Mouse (Mus musculus): ENCODE data around the gene Rpl31.

Gene Rpl31

DNA sequence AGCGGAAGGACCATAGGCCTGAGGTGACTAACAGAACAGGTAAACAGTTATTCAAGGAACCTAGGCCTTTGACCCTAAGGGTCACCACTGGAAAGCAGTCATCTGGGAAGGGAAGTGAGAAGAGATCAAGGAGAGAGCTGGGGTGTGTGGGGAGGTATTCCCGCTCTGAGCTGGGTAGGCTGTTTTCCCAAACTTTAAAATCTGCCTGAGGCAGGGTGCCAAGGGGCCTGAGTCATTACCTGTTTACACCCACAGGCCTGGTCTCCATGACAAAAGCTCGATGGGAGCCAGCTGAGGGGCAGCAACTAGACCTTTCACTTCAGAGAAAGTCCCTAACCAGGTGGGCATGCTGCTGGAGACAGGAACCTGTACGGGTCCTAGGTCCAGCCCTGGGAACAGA is 31.6 kb downstream of the Rpl31 start:
- in situ Hi-C loops (cut with MboI), result no loop called here

DNA sequence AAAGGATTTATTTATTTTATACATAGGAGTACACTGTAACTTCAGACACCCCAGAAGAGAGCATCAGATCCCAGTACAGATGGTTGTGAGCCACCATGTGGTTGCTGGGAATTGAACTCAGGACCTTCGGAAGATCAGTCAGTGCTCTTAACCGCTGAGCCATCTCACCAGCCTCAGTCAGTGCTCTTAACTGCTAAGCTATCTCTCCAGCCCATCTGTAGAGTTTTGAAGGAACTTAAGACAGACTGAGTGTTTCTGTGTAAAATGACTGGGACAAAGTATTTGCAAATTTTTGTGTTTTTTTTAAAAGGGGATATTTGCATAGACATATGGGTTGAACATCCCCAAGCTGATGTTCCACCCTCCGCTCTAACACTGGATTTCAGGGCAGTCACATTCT is 32.5 kb downstream of the Rpl31 start:
- in situ Hi-C loops (cut with MboI), result no loop called here

GRCm38 (mm10) chr1:39407108-39407507 is 39.5 kb downstream of the Rpl31 start:
- in situ Hi-C loops (cut with MboI), result no loop called here

GRCm38 (mm10) chr1:39408123-39408522 is 40.5 kb downstream of the Rpl31 start:
- in situ Hi-C loops (cut with MboI), result no loop called here

GRCm38 (mm10) chr1:39408668-39409067 is 41.0 kb downstream of the Rpl31 start:
- in situ Hi-C loops (cut with MboI), result no loop called here

DNA sequence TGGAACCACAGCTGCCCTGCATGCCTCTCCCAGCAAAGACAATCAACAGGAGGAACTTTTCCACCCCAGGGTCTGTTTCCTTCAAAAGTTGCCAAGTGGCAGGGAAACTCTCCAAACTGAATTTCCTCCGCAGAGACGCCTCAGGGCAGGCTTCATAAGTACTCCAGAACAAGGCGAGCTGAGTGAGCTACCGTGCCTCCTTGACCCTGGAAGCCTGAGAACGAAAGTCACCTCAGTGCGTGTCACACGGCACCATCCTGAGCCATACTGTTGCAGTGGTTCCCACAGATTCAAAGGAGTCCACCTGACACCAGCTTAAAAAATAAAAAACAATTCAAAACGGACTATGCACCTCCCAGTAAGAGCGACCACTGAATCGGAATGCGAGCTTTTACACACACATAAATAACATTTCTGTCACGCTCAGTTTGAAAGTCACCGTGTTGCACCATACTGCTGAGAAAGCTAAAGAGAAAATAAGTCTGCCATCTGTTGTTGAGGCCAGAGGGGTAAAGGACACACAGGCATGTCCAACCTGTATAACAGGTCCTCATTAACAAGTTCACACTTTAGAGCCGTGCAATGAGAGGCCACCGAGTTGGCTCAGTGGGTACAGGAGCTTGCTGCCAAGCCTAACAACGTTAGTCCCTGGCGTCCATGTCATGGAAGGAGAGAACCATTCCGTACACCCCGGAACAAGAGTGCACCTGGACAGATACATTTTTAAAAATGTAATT is 42.6 kb downstream of the Rpl31 start:
- in situ Hi-C loops (cut with MboI), result no loop called here

- in situ Hi-C loops (cut with MboI), result no loop called here
Observed at GRCm38 (mm10) chr1:39417817-39418216, 50.2 kb downstream of the Rpl31 start.

DNA sequence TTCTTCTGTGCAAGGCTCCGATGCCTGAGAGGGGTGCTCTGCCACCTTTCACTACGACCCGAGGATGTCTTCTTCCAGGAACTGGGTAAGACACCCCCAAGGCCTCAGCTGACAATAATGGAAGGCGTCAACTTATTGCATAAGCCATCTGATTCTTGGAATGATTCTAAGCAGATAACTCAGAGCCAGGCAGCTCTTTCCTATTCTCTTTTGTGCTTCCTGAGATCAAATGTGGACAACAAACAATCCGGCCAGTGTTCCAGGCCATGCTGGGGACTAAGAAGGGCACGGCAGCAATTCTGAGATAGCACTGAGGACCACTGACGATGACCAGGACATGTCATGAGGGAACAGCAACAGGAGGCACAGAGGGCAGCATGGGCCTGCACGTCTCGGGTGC is 51.2 kb downstream of the Rpl31 start:
- in situ Hi-C loops (cut with MboI), result no loop called here

DNA sequence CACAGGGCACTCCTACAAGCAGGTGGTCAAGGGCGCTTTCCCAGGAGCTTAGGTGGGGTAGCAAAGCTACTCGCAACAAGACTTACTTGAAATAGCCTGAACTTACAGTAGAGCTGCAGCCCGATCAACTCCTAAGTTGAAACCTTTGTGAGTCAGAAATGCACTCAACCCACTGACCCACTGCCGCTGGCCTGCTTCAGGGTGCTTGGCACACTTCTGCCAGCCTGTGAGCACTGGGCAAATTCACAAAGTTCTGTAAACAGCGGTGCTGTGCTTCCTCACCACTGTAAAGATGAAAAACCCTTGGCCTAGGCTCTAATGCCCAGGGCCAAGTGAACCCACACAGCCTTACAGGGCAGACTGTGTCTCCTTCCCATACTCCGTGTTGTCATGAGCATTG is 53.3 kb downstream of the Rpl31 start:
- in situ Hi-C loops (cut with MboI), result no loop called here

Measured in mature B cell (primary cell).